Mouse (Mus musculus) brain, adult 10 weeks (tissue): ENCODE results near the gene Trpc6. TPM values are rescaled to one million over a fixed set of nuclear protein-coding genes. Genes with fewer than 3 reads are reported as not detected.

Experiments used
- polyA plus RNA-seq: library from polyadenylated mRNA; stranded (reverse); fragments of 350-450 nt; fragmentation: Illumina TruSeq; extraction: RNeasy Lipid Tissue Mini Kit (QIAGEN cat#74804); gene quantifications from one replicate; pipeline ENCODE4 v1.2.3, GENCODE M21; 2015; ENCODE audit warnings: low read depth, low replicate concordance

Gene Trpc6
- 8.6 TPM for polyA plus RNA-seq

GRCm38 (mm10) chr9:8544041-8544794, at the start of gene Trpc6:
TSS of gene Trpc6 (plus strand) at chr9:8544142.

